Mouse (Mus musculus): Measurements from ENCODE around the gene Thoc2. TPM values are rescaled to one million over a fixed set of nuclear protein-coding genes. Genes with fewer than 3 reads are reported as not detected.
"Not testable (repeated sequence)": the region's sequence is repeated elsewhere in the genome, so short reads cannot be mapped to it uniquely, and the experiment has no call there.

Gene Thoc2
- polyA plus RNA-seq (2012; fragmentation: generic; extraction: Trizol), result 4.3 TPM
- long read RNA-seq, experiment 1, partial matches to known transcripts, result 18 of 22 reads
- long read RNA-seq, experiment 1, other reads (novel, unspliced or antisense), result 4 of 22 reads
- long read RNA-seq, experiment 2, partial matches to known transcripts, result 125 of 136 reads
- long read RNA-seq, experiment 2, other reads (novel, unspliced or antisense), result 11 of 136 reads

- Histone ChIP-seq H3K36me3 (ENCODE audit: control insufficient read depth, insufficient read depth) (no peaks in the 10 kb centered on the region), H3ac (ENCODE audit: control insufficient read depth, insufficient read length, low read depth) (no peak within 1 kb of the TSS), H3K79me3 (ENCODE audit: low read depth) (no peaks in the 10 kb centered on the region), H3K79me2 (ENCODE audit: control insufficient read depth, insufficient read depth) (no peaks in the 10 kb centered on the region), H3K4me3 (ENCODE audit: insufficient read depth, poor library complexity, severe bottlenecking) (no peak within 1 kb of the TSS), H3K27me3 (ENCODE audit: control insufficient read depth, insufficient read depth, insufficient read length) (no peaks in the 10 kb centered on the region)
- no peak for TF ChIP-seq CEBPB (IDR thresholded peaks at IDR 0.05; ENCODE audit: low read depth)
- no peak for TF ChIP-seq MAX (IDR thresholded peaks at IDR 0.05)
- no peak for TF ChIP-seq CTCF (IDR thresholded peaks at IDR 0.05; ENCODE audit: control insufficient read depth, insufficient read depth, insufficient read length)
- TF ChIP-seq FOSL1 (IDR thresholded peaks at IDR 0.05; ENCODE audit: insufficient read depth, low read length, poor library complexity, severe bottlenecking), result no peak
- no peak for TF ChIP-seq USF1 (IDR thresholded peaks at IDR 0.05; ENCODE audit: low read depth)
- TF ChIP-seq MYOD1 (IDR thresholded peaks at IDR 0.05; ENCODE audit: control insufficient read depth, insufficient read length, low read depth), result no peak
- no peak for TF ChIP-seq MYOG (IDR thresholded peaks at IDR 0.05; ENCODE audit: control insufficient read depth, extremely low read depth, insufficient read length)
Measured at GRCm38 (mm10) chrX:41920574-41920973, at the start of gene Thoc2. Thoc2 (minus strand) TSS chrX:41920674.

- Histone ChIP-seq H3K79me2 (ENCODE audit: control insufficient read depth, insufficient read depth) (no peaks in the 10 kb centered on the region), H3K4me3 (ENCODE audit: insufficient read depth, poor library complexity, severe bottlenecking) (no peak overlapping the region), H3ac (ENCODE audit: control insufficient read depth, insufficient read length, low read depth) (no peak overlapping the region), H3K36me3 (ENCODE audit: control insufficient read depth, insufficient read depth) (no peaks in the 10 kb centered on the region), H3K27me3 (ENCODE audit: control insufficient read depth, insufficient read depth, insufficient read length) (no peaks in the 10 kb centered on the region), H3K79me3 (ENCODE audit: low read depth) (no peaks in the 10 kb centered on the region)
- no peak for TF ChIP-seq FOSL1 (IDR thresholded peaks at IDR 0.05; ENCODE audit: insufficient read depth, low read length, poor library complexity, severe bottlenecking)
- no peak for TF ChIP-seq USF1 (IDR thresholded peaks at IDR 0.05; ENCODE audit: low read depth)
- TF ChIP-seq MAX (IDR thresholded peaks at IDR 0.05), result no peak
- TF ChIP-seq MYOD1 (IDR thresholded peaks at IDR 0.05; ENCODE audit: control insufficient read depth, insufficient read length, low read depth), result no peak
- no peak for TF ChIP-seq MYOG (IDR thresholded peaks at IDR 0.05; ENCODE audit: control insufficient read depth, extremely low read depth, insufficient read length)
- no peak for TF ChIP-seq CTCF (IDR thresholded peaks at IDR 0.05; ENCODE audit: control insufficient read depth, insufficient read depth, insufficient read length)
- TF ChIP-seq CEBPB (IDR thresholded peaks at IDR 0.05; ENCODE audit: low read depth), result no peak
Measured at GRCm38 (mm10) chrX:41970096-41970495, 49.6 kb upstream of the Thoc2 start.

GRCm38 (mm10) chrX:41969341-41969740 lies 48.9 kb upstream of the Thoc2 start:
- no peaks in the 10 kb centered on the region for H3K36me3 ChIP-seq (ENCODE audit: control insufficient read depth, insufficient read depth)
- no peaks in the 10 kb centered on the region for H3K79me3 ChIP-seq (ENCODE audit: low read depth)
- H3K4me3 ChIP-seq (ENCODE audit: insufficient read depth, poor library complexity, severe bottlenecking), result no peak overlapping the region
- H3K27me3 ChIP-seq (ENCODE audit: control insufficient read depth, insufficient read depth, insufficient read length), result no peaks in the 10 kb centered on the region
- no peak overlapping the region for H3ac ChIP-seq (ENCODE audit: control insufficient read depth, insufficient read length, low read depth)
- H3K79me2 ChIP-seq (ENCODE audit: control insufficient read depth, insufficient read depth), result no peaks in the 10 kb centered on the region
- TF ChIP-seq MYOG (IDR thresholded peaks at IDR 0.05; ENCODE audit: control insufficient read depth, extremely low read depth, insufficient read length) (no peak), MYOD1 (IDR thresholded peaks at IDR 0.05; ENCODE audit: control insufficient read depth, insufficient read length, low read depth) (no peak), CEBPB (IDR thresholded peaks at IDR 0.05; ENCODE audit: low read depth) (no peak), CTCF (IDR thresholded peaks at IDR 0.05; ENCODE audit: control insufficient read depth, insufficient read depth, insufficient read length) (no peak), USF1 (IDR thresholded peaks at IDR 0.05; ENCODE audit: low read depth) (no peak), MAX (IDR thresholded peaks at IDR 0.05) (no peak), FOSL1 (IDR thresholded peaks at IDR 0.05; ENCODE audit: insufficient read depth, low read length, poor library complexity, severe bottlenecking) (no peak)

- Histone ChIP-seq H3K79me2 (ENCODE audit: control insufficient read depth, insufficient read depth) (no peaks in the 10 kb centered on the region), H3K79me3 (ENCODE audit: low read depth) (no peaks in the 10 kb centered on the region), H3K4me3 (ENCODE audit: insufficient read depth, poor library complexity, severe bottlenecking) (no peak overlapping the region), H3K36me3 (ENCODE audit: control insufficient read depth, insufficient read depth) (no peaks in the 10 kb centered on the region), H3ac (ENCODE audit: control insufficient read depth, insufficient read length, low read depth) (no peak overlapping the region), H3K27me3 (ENCODE audit: control insufficient read depth, insufficient read depth, insufficient read length) (no peaks in the 10 kb centered on the region)
- no peak for TF ChIP-seq MYOG (IDR thresholded peaks at IDR 0.05; ENCODE audit: control insufficient read depth, extremely low read depth, insufficient read length)
- TF ChIP-seq CTCF (IDR thresholded peaks at IDR 0.05; ENCODE audit: control insufficient read depth, insufficient read depth, insufficient read length), result no peak
- TF ChIP-seq CEBPB (IDR thresholded peaks at IDR 0.05; ENCODE audit: low read depth), result no peak
- TF ChIP-seq USF1 (IDR thresholded peaks at IDR 0.05; ENCODE audit: low read depth), result no peak
- TF ChIP-seq MYOD1 (IDR thresholded peaks at IDR 0.05; ENCODE audit: control insufficient read depth, insufficient read length, low read depth), result no peak
- no peak for TF ChIP-seq MAX (IDR thresholded peaks at IDR 0.05)
- TF ChIP-seq FOSL1 (IDR thresholded peaks at IDR 0.05; ENCODE audit: insufficient read depth, low read length, poor library complexity, severe bottlenecking), result no peak
Measured at GRCm38 (mm10) chrX:41957161-41957560, 36.7 kb upstream of the Thoc2 start.

DNA sequence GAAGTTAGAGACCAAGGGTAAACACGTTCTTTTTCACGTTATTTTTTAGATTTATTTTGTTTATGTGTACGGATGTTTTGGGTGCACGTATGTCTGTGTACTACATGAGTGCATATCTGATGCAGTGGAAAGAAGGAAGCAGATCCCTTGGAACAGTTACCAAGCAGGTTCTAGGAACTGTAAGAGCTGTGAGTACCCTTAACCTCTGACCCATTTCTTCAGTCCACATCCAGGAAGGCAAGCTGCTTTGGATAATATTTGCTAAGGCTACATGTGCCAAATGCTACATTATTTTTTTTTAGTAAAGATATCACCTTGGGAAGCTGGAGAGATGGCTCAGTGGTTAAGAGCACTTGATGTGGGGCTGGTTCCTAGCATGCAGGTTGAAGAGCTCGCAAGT lies 21.4 kb upstream of the Thoc2 start:
- no peaks in the 10 kb centered on the region for H3K79me3 ChIP-seq (ENCODE audit: low read depth)
- H3K27me3 ChIP-seq (ENCODE audit: control insufficient read depth, insufficient read depth, insufficient read length), result no peaks in the 10 kb centered on the region
- no peaks in the 10 kb centered on the region for H3K36me3 ChIP-seq (ENCODE audit: control insufficient read depth, insufficient read depth)
- H3ac ChIP-seq (ENCODE audit: control insufficient read depth, insufficient read length, low read depth), result no peak overlapping the region
- H3K79me2 ChIP-seq (ENCODE audit: control insufficient read depth, insufficient read depth), result no peaks in the 10 kb centered on the region
- H3K4me3 ChIP-seq (ENCODE audit: insufficient read depth, poor library complexity, severe bottlenecking), result no peak overlapping the region
- no peak for TF ChIP-seq MYOD1 (IDR thresholded peaks at IDR 0.05; ENCODE audit: control insufficient read depth, insufficient read length, low read depth)
- no peak for TF ChIP-seq FOSL1 (IDR thresholded peaks at IDR 0.05; ENCODE audit: insufficient read depth, low read length, poor library complexity, severe bottlenecking)
- no peak for TF ChIP-seq CTCF (IDR thresholded peaks at IDR 0.05; ENCODE audit: control insufficient read depth, insufficient read depth, insufficient read length)
- no peak for TF ChIP-seq USF1 (IDR thresholded peaks at IDR 0.05; ENCODE audit: low read depth)
- no peak for TF ChIP-seq MAX (IDR thresholded peaks at IDR 0.05)
- no peak for TF ChIP-seq CEBPB (IDR thresholded peaks at IDR 0.05; ENCODE audit: low read depth)
- no peak for TF ChIP-seq MYOG (IDR thresholded peaks at IDR 0.05; ENCODE audit: control insufficient read depth, extremely low read depth, insufficient read length)

GRCm38 (mm10) chrX:41931821-41932220 lies 11.3 kb upstream of the Thoc2 start:
- not testable (repeated sequence) for H3K4me3 ChIP-seq (ENCODE audit: insufficient read depth, poor library complexity, severe bottlenecking); H3K79me3 ChIP-seq (ENCODE audit: low read depth); H3K36me3 ChIP-seq (ENCODE audit: control insufficient read depth, insufficient read depth); H3K27me3 ChIP-seq (ENCODE audit: control insufficient read depth, insufficient read depth, insufficient read length); H3K79me2 ChIP-seq (ENCODE audit: control insufficient read depth, insufficient read depth); H3ac ChIP-seq (ENCODE audit: control insufficient read depth, insufficient read length, low read depth)
